Mouse (Mus musculus): ENCODE results near the gene Olfr548-ps1.

GRCm38 (mm10) chr7:102549570-102549969 lies 8.9 kb downstream of the Olfr548-ps1 start, which contains the start of gene Olfr549:
- TF ChIP-seq CTCF (IDR thresholded peaks at IDR 0.05; ENCODE audit: borderline replicate concordance, insufficient read depth, low read depth, low read length): no peak
- no peak for TF ChIP-seq POLR2A (IDR thresholded peaks at IDR 0.05; ENCODE audit: borderline replicate concordance, insufficient read depth, low read length)

Measured in cerebellum, adult 2 months (tissue).